Mouse (Mus musculus) MEL (cell line): Measurements from ENCODE around the gene Noxa1. TPM values are rescaled to one million over a fixed set of nuclear protein-coding genes. Genes with fewer than 3 reads are reported as not detected.
A peak's percentile ranks its signal among the peaks of the same experiment; 100 is the strongest.

Experiments
- DNase-seq: peaks from one replicate; pipeline ENCODE4 v3.0.0; 2011; ENCODE audit warnings: low read depth, low spot score
- H3K27ac ChIP-seq: 2 replicates; pipeline ENCODE4 v1.5.1; 2012; ENCODE audit warnings: low read depth, mild to moderate bottlenecking, control low read depth, low read length, moderate library complexity; ENCODE audit not compliant: control insufficient read depth
- H3K27me3 ChIP-seq, 2 experiments: fragments of 150-350 bp in 1 of 2; sonication (generic) in 1 of 2; 2 replicates each; pipeline ENCODE4 v1.6.1; 2012; ENCODE audit warnings: low read length in 2 of 2, mild to moderate bottlenecking in 2 of 2, improper control_type of control experiment in 1 of 2, moderate library complexity in 1 of 2; ENCODE audit not compliant: insufficient read depth in 2 of 2, control insufficient read depth in 1 of 2
- H3K36me3 ChIP-seq, 2 experiments: 2 replicates each; pipeline ENCODE4 v1.6.1; 2012 to 2014; ENCODE audit warnings: low read length in 2 of 2, improper control_type of control experiment in 1 of 2, inconsistent platforms in 1 of 2, mild to moderate bottlenecking in 1 of 2; ENCODE audit not compliant: insufficient read depth in 2 of 2, control insufficient read depth in 1 of 2
- H3K4me1 ChIP-seq, 2 experiments: fragments of 150-350 bp in 1 of 2; sonication (generic) in 1 of 2; 2 replicates each; pipeline ENCODE4 v1.6.1; 2012; ENCODE audit warnings: low read length in 2 of 2, improper control_type of control experiment in 1 of 2, mild to moderate bottlenecking in 1 of 2; ENCODE audit not compliant: insufficient read depth in 2 of 2, control insufficient read depth in 1 of 2
- H3K4me3 ChIP-seq, 2 experiments: fragments of 150-350 bp in 1 of 2; sonication (generic) in 1 of 2; 2 replicates each; pipeline ENCODE4 v1.5.1; 2012; ENCODE audit warnings: low read depth in 2 of 2, low read length in 2 of 2, mild to moderate bottlenecking in 2 of 2, moderate library complexity in 2 of 2, control low read depth in 1 of 2, improper control_type of control experiment in 1 of 2; ENCODE audit not compliant: control insufficient read depth in 1 of 2, insufficient read depth in 1 of 2
- H3K79me2 ChIP-seq: 2 replicates; pipeline ENCODE4 v1.6.1; 2012; ENCODE audit warnings: mild to moderate bottlenecking, low read length, moderate library complexity; ENCODE audit not compliant: control insufficient read depth, poor library complexity, insufficient read depth
- H3K9ac ChIP-seq: 2 replicates; pipeline ENCODE4 v1.6.1; 2012; ENCODE audit warnings: low read depth, mild to moderate bottlenecking, control low read depth, low read length, moderate library complexity; ENCODE audit not compliant: control insufficient read depth, poor library complexity, severe bottlenecking
- H3K9me3 ChIP-seq: fragments of 150-350 bp; sonication (generic); replicated peaks from 2 replicates; pipeline ENCODE4 v1.6.1; 2012; ENCODE audit warnings: mild to moderate bottlenecking, low read length, improper control_type of control experiment, moderate library complexity; ENCODE audit not compliant: insufficient read depth
- BHLHE40 ChIP-seq: IDR thresholded peaks from 2 replicates; pipeline ENCODE4 v1.6.1; 2012; ENCODE audit warnings: low read depth, mild to moderate bottlenecking, inconsistent platforms, low read length, improper control_type of control experiment, borderline replicate concordance
- CHD2 ChIP-seq: IDR thresholded peaks from 2 replicates; pipeline ENCODE4 v1.6.1; 2011; ENCODE audit warnings: low read length, improper control_type of control experiment
- EP300 ChIP-seq, 2 experiments: IDR thresholded peaks; 2 replicates each; pipeline ENCODE4 v1.6.1; 2011; ENCODE audit warnings: improper control_type of control experiment in 2 of 2, low read length in 2 of 2, low read depth in 1 of 2, mild to moderate bottlenecking in 1 of 2
- ETS1 ChIP-seq: IDR thresholded peaks from 2 replicates; pipeline ENCODE4 v1.6.1; 2012; ENCODE audit warnings: low read depth, mild to moderate bottlenecking, inconsistent platforms, low read length, improper control_type of control experiment, moderate library complexity
- GABPA ChIP-seq: IDR thresholded peaks from 2 replicates; pipeline ENCODE4 v1.6.1; 2012; ENCODE audit warnings: low read depth, mild to moderate bottlenecking, inconsistent platforms, low read length, improper control_type of control experiment, moderate library complexity
- GATA1 ChIP-seq: IDR thresholded peaks from 2 replicates; pipeline ENCODE4 v1.6.1; 2011; ENCODE audit warnings: low read depth, low read length, improper control_type of control experiment
- KAT2A ChIP-seq: conservative IDR thresholded peaks from 2 replicates; pipeline ENCODE4 v1.6.1; 2012; ENCODE audit warnings: low read depth, low read length, improper control_type of control experiment, inconsistent platforms
- MAFK ChIP-seq: IDR thresholded peaks from 2 replicates; pipeline ENCODE4 v1.6.1; 2011; ENCODE audit warnings: low read depth, mild to moderate bottlenecking, low read length, improper control_type of control experiment, borderline replicate concordance
- MAX ChIP-seq: IDR thresholded peaks from 2 replicates; pipeline ENCODE4 v1.6.1; 2011; ENCODE audit warnings: low read length, improper control_type of control experiment
- MEF2A ChIP-seq: IDR thresholded peaks from 2 replicates; pipeline ENCODE4 v1.6.1; 2014; ENCODE audit warnings: low read depth, mild to moderate bottlenecking, inconsistent platforms, low read length, improper control_type of control experiment; ENCODE audit not compliant: poor library complexity, insufficient replicate concordance, severe bottlenecking; ENCODE audit errors: extremely low read depth
- MXI1 ChIP-seq: IDR thresholded peaks from 2 replicates; pipeline ENCODE4 v1.6.1; 2011; ENCODE audit warnings: mild to moderate bottlenecking, low read depth, low read length, improper control_type of control experiment
- MYB ChIP-seq: IDR thresholded peaks from 2 replicates; pipeline ENCODE4 v1.6.1; 2011; ENCODE audit warnings: mild to moderate bottlenecking, low read depth, low read length, improper control_type of control experiment
- MYC ChIP-seq: IDR thresholded peaks from 2 replicates; pipeline ENCODE4 v1.6.1; 2011; ENCODE audit warnings: low read depth, mild to moderate bottlenecking, low read length, improper control_type of control experiment, moderate library complexity
- NELFE ChIP-seq: IDR thresholded peaks from 2 replicates; pipeline ENCODE4 v1.6.1; 2011; ENCODE audit warnings: low read depth, low read length, improper control_type of control experiment
- NRF1 ChIP-seq: IDR thresholded peaks from 2 replicates; pipeline ENCODE4 v1.6.1; 2014; ENCODE audit warnings: low read depth, mild to moderate bottlenecking, inconsistent platforms, low read length, improper control_type of control experiment, moderate library complexity; ENCODE audit not compliant: poor library complexity, insufficient read depth, severe bottlenecking
- POLR2A ChIP-seq, 2 experiments: IDR thresholded peaks; 2 replicates each; pipeline ENCODE4 v1.6.1; 2011 to 2012; ENCODE audit warnings: low read length in 2 of 2, mild to moderate bottlenecking in 2 of 2, control low read depth in 1 of 2, improper control_type of control experiment in 1 of 2, low read depth in 1 of 2, moderate library complexity in 1 of 2; ENCODE audit not compliant: control insufficient read depth in 1 of 2, insufficient read depth in 1 of 2, poor library complexity in 1 of 2
- POLR2AphosphoS2 ChIP-seq: IDR thresholded peaks from 2 replicates; pipeline ENCODE4 v1.6.1; 2011; ENCODE audit warnings: low read length, improper control_type of control experiment
- POLR2AphosphoS5 ChIP-seq: IDR thresholded peaks from 2 replicates; pipeline ENCODE4 v1.6.1; 2012; ENCODE audit warnings: low read depth, borderline replicate concordance, mild to moderate bottlenecking, inconsistent platforms, low read length, moderate library complexity, mixed read lengths
- RAD21 ChIP-seq: IDR thresholded peaks from 2 replicates; pipeline ENCODE4 v1.6.1; 2011; ENCODE audit warnings: mild to moderate bottlenecking, low read depth, low read length, improper control_type of control experiment
- RCOR1 ChIP-seq: IDR thresholded peaks from 2 replicates; pipeline ENCODE4 v1.6.1; 2012; ENCODE audit warnings: low read depth, mild to moderate bottlenecking, inconsistent platforms, low read length, improper control_type of control experiment
- SIN3A ChIP-seq: IDR thresholded peaks from 2 replicates; pipeline ENCODE4 v1.6.1; 2012; ENCODE audit warnings: low read length, improper control_type of control experiment, inconsistent platforms
- TAL1 ChIP-seq: IDR thresholded peaks from 2 replicates; pipeline ENCODE4 v1.6.1; 2012; ENCODE audit warnings: mild to moderate bottlenecking, inconsistent platforms, low read length, moderate library complexity, mixed read lengths
- TBP ChIP-seq: IDR thresholded peaks from 2 replicates; pipeline ENCODE4 v1.8.0; 2011; ENCODE audit warnings: low read depth, low read length, improper control_type of control experiment
- TCF12 ChIP-seq: IDR thresholded peaks from 2 replicates; pipeline ENCODE4 v1.6.1; 2014; ENCODE audit warnings: low read depth, mild to moderate bottlenecking, inconsistent platforms, low read length, improper control_type of control experiment, moderate library complexity
- UBTF ChIP-seq: IDR thresholded peaks from 2 replicates; pipeline ENCODE4 v1.6.1; 2012; ENCODE audit warnings: low read depth, mild to moderate bottlenecking, inconsistent platforms, low read length, improper control_type of control experiment, moderate library complexity, borderline replicate concordance; ENCODE audit not compliant: insufficient read depth
- USF1 ChIP-seq: IDR thresholded peaks from 2 replicates; pipeline ENCODE4 v1.6.1; 2014; ENCODE audit warnings: low read depth, mild to moderate bottlenecking, inconsistent platforms, low read length, improper control_type of control experiment, moderate library complexity
- USF2 ChIP-seq, 2 experiments: IDR thresholded peaks; 2 replicates each; pipeline ENCODE4 v1.6.1; 2011 to 2012; ENCODE audit warnings: improper control_type of control experiment in 2 of 2, low read length in 2 of 2, borderline replicate concordance in 1 of 2, inconsistent platforms in 1 of 2, low read depth in 1 of 2, mild to moderate bottlenecking in 1 of 2; ENCODE audit not compliant: insufficient read depth in 1 of 2
- ZC3H11A ChIP-seq: IDR thresholded peaks from 2 replicates; pipeline ENCODE4 v1.6.1; 2012; ENCODE audit warnings: low read depth, mild to moderate bottlenecking, inconsistent platforms, low read length, improper control_type of control experiment
- ZMIZ1 ChIP-seq: IDR thresholded peaks from 2 replicates; pipeline ENCODE4 v1.6.1; 2012; ENCODE audit warnings: low read depth, mild to moderate bottlenecking, inconsistent platforms, low read length, improper control_type of control experiment, moderate library complexity
- polyA plus RNA-seq, 2 experiments: library from polyadenylated mRNA; stranded (reverse) in 1 of 2; unstranded in 1 of 2; fragments of >175 nt in 1 of 2; fragments of >200 nt in 1 of 2; gene quantifications; 2 replicates each; pipeline versions ENCODE4 v1.2.1 to v1.2.4; 2012; ENCODE audit warnings: low replicate concordance in 2 of 2, low read depth in 1 of 2; ENCODE audit not compliant: insufficient read length in 2 of 2, insufficient read depth in 1 of 2, missing spikeins in 1 of 2
- total RNA-seq: library from RNA; depleted of rRNA; stranded (reverse); fragments of 300-350 nt; gene quantifications from 2 replicates; pipeline ENCODE4 v1.2.3, GENCODE M21; 2012

Gene Noxa1
- total and polyA plus RNA-seq, 3 experiments = 0.08 to 0.10 TPM; not detected in 1

GRCm38 (mm10) chr2:25111184-25111791, 16.3 kb upstream of the Noxa1 start:
- Histone ChIP-seq H3K27me3 (no peaks in the 10 kb centered on the region), H3K79me2 (no peaks in the 10 kb centered on the region; the same call in 1 of the 2 replicates), H3K9me3 (no peaks in the 10 kb centered on the region), H3K4me1 (peaks cover 26 to 43% of the 10 kb centered on the region in 2 experiments), H3K9ac (peak overlapping the region; percentile 64), H3K27ac (peak overlapping the region; percentile 98), H3K4me3 (no peak overlapping the region; a peak in 1 of 4 replicates), H3K36me3 (peaks cover 0 to 37% of the 10 kb centered on the region in 2 experiments; a peak in 2 of 4 replicates)
- TF ChIP-seq ETS1 = peak; percentile 97
- peak; percentile 79; the same call in 1 of the 2 replicates for TF ChIP-seq MAFK
- peak; percentile 38 for TF ChIP-seq NELFE
- peak; percentile 92 for TF ChIP-seq GATA1
- TF ChIP-seq TCF12 = peak; percentile 95
- TF ChIP-seq TBP = peak; percentile 80
- no peak for TF ChIP-seq MYB
- TF ChIP-seq TAL1 = peak; percentile 98
- TF ChIP-seq MYC = 0 out of 2 replicates have a peak, but pooled peaks have one; percentile 67
- TF ChIP-seq MAX = no peak
- no peak; the same call in 1 of the 2 replicates for TF ChIP-seq KAT2A
- TF ChIP-seq ZC3H11A = no peak
- no peak for TF ChIP-seq GABPA
- TF ChIP-seq RCOR1 = peak; percentile 82
- no peak for TF ChIP-seq POLR2AphosphoS5
- peak; percentile 94 to 96 for TF ChIP-seq EP300 (IDR thresholded peaks at IDR 0.05; ENCODE audit: low read depth in 1 of 2, low read length in 2 of 2)
- no peak for TF ChIP-seq UBTF
- peak in 1 of 2 experiments; percentile 59; a peak in 2 of 4 replicates for TF ChIP-seq POLR2A (IDR thresholded peaks at IDR 0.05; ENCODE audit: control insufficient read depth in 1 of 2, insufficient read depth in 1 of 2, low read depth in 1 of 2, low read length in 2 of 2, poor library complexity in 1 of 2)
- TF ChIP-seq MEF2A = no peak
- TF ChIP-seq POLR2AphosphoS2 = 0 out of 2 replicates have a peak, but pooled peaks have one; percentile 34
- TF ChIP-seq USF1 = no peak
- TF ChIP-seq SIN3A = peak; percentile 84
- no peak for TF ChIP-seq USF2 (IDR thresholded peaks at IDR 0.05; ENCODE audit: borderline replicate concordance in 1 of 2, insufficient read depth in 1 of 2, low read depth in 1 of 2, low read length in 2 of 2)
- 0 out of 2 replicates have a peak, but pooled peaks have one; percentile 32 for TF ChIP-seq BHLHE40
- TF ChIP-seq RAD21 = no peak
- no peak for TF ChIP-seq NRF1
- TF ChIP-seq CHD2 = no peak
- TF ChIP-seq MXI1 = peak; percentile 57; the same call in 1 of the 2 replicates
- 0 out of 2 replicates have a peak, but pooled peaks have one; percentile 28 for TF ChIP-seq ZMIZ1
- DNase-seq = peak; percentile 94
